Mouse (Mus musculus): ENCODE data around the gene Nebl.
"Not testable (repeated sequence)": the region's sequence is repeated elsewhere in the genome, so short reads cannot be mapped to it uniquely, and the experiment has no call there.

Nebl gene

DNA sequence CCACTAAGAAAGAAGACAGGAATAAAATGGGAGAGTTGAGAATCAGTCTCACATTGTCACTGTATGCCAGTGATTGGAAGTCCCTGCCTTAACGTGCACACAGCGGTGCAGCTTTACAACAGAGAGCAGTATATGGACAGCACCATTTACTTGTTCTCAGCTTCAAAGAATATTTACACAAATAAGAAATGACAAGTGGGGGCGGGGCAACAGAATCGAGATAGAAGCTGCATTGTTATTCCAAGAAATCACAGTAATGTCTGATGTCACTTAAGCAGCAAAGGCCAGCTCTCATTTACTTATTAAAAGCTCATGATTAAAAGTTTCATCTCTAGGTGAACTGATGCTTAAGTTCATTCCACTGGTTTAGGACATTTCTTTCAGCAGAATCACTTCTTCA lies 328.8 kb downstream of the Nebl start:
- DNase-seq (ENCODE audit: extremely low spot score), result no peak

DNA sequence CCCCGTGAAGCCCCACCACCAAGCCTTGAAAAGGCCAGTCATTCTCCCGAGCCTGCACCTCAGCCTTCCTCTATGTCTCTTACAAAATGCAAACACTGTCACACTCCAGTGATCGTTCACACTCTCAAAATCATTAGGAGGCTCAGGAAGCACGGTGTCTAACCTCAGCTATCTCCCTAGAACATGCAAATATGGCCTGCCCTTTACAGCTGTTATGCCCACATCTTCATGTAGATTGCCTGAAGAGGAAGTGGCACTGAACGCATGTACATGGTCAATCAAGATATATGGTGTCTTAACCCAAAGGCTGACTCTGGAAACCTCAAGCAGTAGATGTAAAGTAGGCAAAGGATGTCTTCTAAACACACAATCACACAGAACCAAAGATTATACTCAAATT lies 335.0 kb downstream of the Nebl start:
- no peak for DNase-seq (ENCODE audit: extremely low spot score)

DNA sequence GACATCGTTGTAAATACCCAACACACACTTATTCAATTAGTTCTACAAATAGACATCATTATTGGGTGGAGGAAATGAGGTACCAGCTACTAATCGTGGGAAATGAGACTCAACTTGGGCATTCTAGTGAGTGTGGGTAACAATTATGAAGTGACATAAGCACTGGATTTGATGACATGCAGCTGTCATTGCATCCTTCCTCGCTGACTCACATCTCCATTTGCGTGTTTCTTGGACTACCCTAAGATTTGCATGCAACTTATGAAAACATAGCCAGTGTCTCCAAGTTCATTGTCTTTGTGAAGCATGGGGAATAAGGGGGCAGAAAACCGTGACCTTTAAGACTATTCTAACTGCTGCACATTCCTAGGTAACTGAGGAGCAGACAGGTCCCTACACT lies 339.9 kb downstream of the Nebl start:
- no peak for DNase-seq (ENCODE audit: extremely low spot score)

DNA sequence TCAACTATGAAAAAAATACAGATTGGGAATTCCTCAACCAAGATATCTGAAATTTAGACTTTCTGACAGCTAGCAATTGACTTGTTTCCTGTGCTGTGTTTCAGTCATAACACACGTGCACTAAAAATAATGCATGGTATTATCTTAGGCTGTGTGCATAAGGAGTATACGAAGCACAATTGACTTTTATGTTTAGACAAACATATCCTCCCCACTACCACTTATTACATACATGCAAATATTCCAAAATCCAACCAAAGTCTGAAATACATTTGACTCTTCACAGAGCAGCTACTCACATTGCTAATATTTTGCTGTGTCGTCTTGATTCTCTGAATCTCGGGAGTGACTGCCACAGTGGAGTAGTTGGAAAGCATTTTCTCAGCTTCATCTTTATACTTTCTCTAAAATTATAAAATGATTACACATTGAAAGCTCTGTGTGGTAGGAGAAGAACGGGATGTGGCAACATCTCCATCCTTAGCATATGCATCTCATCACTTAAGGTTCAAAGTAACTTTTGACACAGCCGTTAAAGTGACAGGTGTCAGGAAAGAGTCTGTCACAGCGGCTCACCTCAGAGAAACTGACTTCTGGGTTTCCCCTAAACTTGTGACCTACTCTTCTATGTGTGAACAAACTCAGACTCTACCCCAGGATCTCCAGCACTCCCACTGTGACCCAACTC lies 340.6 kb downstream of the Nebl start:
- DNase-seq (ENCODE audit: extremely low spot score), result no peak

DNA sequence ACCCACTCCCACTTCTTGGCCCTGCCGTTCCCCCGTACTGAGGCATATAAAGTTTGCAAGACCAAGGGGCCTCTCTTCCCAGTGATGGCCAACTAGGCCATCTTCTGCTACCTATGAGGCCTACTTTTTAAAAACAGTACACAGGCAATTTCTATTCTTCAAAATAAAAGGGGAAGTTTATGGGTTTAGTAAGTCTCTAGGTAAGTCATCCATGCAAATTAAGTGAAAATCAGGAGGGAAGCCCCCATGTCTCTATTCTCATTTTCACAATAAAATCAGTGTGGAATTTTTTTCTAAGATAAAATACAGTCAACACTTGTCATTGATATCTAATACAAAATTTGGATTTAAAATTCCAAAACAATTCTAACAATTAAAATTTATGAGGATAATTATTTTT lies 341.4 kb downstream of the Nebl start:
- DNase-seq (ENCODE audit: extremely low spot score), result no peak

GRCm38 (mm10) chr2:17389379-17389778 lies 341.9 kb downstream of the Nebl start:
- DNase-seq (ENCODE audit: extremely low spot score), result no peak

GRCm38 (mm10) chr2:17382227-17382626 lies 349.0 kb downstream of the Nebl start:
- DNase-seq (ENCODE audit: extremely low spot score), result no peak

DNA sequence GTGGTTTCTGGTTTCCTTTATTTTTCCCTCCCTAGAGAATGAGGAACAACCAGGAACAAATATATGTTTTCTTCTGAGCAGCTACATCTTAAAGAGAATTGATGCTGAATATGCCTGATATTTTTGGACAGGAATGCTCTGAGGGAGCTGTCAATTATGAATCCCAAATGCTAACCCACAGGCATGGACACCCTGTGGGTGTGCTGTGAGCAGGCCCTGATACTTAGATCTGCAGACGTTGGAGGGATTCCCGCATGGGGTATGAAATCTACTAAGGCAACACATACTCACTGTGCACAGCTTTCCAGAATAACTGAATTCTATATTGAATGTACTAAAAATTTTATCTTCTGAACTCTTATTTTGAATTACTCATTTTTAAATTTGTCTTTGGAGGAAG lies 355.3 kb downstream of the Nebl start:
- DNase-seq (ENCODE audit: extremely low spot score), result no peak

DNA sequence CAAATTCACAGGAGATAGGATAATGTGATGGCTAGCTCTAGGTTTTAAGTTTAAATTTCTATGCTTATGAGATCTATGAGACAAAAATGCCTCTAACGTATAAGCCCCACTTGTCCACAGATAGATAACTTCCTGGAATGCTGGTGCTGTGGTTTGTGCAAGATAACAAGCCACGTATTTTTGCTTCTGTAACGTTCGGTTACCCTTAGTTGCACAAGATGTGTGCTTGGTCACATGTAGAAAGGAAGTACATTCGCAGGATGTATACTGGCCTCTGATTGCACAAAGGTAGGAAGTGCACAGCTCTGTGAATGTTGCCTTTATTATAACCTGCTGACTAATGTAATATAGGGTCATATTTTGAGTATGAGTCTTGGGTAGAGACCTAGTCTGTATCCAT lies 365.6 kb downstream of the Nebl start:
- no peak for DNase-seq (ENCODE audit: extremely low spot score)

DNA sequence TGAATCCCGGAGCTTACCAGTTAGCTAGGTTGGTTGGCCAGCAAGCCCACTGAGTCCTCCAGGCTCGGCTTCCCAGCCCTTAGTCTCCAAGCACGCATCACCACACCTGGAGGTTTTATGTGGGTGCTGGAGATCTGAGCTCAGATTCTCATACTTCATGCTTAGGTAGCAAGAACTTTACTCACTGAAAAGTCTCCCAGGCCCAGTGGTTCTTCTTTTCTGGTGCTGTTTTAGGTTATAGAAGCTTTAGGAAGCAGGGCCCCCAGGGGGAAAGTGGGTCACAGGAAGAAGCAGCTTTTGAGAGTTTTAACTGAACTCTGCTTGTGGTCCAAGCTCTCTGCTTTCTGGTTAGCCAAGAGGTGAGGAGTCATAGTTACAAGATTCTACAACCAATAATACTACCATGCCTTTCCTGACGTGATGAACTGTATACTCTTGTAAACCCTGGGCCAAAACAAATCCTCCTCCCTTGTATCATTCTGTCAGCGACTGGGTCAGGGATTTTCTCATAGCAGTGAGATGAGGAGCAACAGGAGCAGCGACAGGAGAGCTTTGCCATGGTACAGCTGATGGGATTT lies 366.2 kb downstream of the Nebl start:
- DNase-seq (ENCODE audit: extremely low spot score), result no peak

DNA sequence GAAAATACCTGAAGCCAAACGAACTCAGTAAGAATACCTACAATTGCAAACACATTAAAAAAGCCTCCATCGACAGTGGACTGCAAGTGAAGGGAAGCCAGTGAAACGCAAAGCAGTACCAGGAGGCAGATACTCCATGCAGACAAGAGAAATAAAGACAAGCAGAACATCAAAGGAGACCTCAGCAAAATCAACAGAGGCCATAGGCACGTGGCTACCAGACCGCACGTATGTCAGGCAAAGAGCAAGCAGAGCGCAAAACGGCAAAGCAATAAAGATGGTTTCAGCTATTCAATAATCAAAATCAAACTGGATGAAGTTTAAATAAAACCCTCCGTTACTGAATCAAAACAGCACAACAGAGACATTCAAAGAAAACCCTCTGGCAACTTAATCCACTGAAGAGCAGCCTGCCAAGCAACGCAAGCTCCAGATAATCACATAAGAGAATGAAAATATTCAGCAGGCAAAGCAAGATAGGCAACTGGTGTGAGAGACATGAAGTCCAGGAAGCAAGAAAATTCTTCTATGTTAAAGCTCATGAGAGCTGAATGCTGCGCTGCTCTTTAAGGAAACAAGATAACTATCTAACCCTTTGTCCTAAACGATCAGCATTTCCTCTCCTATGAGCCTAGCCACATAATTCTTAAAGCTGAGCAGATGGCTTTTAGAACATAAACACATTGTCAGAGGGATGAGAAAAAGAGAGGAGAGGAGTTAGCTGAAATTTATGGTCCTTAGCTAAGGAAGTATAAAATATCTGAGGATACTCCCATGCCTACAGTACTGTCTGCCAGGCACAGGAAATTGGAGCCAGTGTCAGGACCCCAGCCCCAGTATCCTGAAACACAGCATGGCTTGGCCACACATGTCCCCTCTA lies 367.7 kb downstream of the Nebl start:
- DNase-seq (ENCODE audit: extremely low spot score), result peak; percentile 3

DNA sequence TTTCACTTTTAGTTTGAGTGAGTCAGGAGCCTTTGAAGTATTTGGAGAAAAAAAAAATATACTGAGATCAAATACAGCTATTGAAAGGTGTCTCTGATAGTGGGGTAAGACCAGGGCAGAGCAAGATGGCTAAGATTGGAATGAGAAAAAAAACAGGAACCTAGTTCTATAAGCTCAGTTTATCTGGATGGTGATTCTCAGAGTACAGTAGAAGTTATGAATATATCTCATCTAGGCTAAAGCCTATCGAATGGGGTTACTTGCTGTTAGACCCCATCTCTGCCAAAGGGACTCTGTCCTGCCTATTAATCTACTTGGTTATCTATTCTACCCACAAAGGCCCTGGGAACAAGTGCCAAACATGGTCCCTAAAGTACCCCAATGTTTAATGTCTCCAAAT lies 369.1 kb downstream of the Nebl start:
- DNase-seq (ENCODE audit: extremely low spot score), result no peak

DNA sequence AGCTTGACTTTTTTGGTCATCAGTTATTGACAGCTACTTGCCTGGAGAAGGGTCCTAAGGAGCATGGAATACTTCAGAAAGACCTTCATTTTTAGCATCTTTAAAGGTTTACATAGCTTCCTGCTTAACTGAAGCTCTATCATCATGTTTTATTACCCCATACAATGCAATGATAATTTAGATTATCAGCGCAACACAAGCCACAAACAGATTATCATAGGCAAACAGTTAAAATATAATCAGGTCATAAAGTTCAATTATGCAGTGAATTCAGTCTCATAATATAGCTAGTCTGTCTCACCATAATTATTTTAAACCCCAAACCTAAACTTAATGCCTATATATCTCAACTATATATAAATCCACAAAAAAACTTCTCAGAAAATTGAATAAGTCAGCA lies 386.6 kb downstream of the Nebl start:
- DNase-seq (ENCODE audit: extremely low spot score), result no peak

- no peak for DNase-seq (ENCODE audit: extremely low spot score)
Observed at GRCm38 (mm10) chr2:17335451-17335850, 395.8 kb downstream of the Nebl start.

GRCm38 (mm10) chr2:17326590-17326989 lies 404.7 kb downstream of the Nebl start:
- no peak for DNase-seq (ENCODE audit: extremely low spot score)

GRCm38 (mm10) chr2:17316850-17317249 lies 414.4 kb downstream of the Nebl start:
- DNase-seq (ENCODE audit: extremely low spot score), result no peak

- no peak for DNase-seq (ENCODE audit: extremely low spot score)
Observed at GRCm38 (mm10) chr2:17301379-17301778, 429.9 kb downstream of the Nebl start.

DNA sequence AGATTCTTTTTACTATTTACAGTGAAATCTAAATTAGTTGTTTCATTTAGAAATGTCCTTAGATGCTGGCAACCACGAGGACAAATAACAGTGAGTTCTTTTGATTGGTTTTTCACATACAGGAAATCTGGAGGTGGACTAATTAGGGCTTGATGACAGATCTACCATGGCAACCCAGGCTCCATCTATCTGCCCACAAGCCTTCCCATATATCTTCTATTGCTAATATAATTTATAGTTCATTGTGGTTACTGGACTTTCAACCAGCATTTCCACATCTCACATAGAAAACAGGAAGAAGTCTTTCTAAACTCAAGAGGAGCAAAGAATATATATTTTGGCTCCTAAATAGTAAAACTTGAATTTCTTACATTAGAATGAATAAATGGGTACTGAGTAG lies 433.8 kb downstream of the Nebl start:
- DNase-seq (ENCODE audit: extremely low spot score), result no peak

GRCm38 (mm10) chr2:17295257-17295656 lies 436.0 kb downstream of the Nebl start:
- not testable (repeated sequence) for DNase-seq (ENCODE audit: extremely low spot score)
